Mouse (Mus musculus) forebrain, embryonic 15.5 days (tissue): ENCODE measurements around the gene Rps12-ps3. TPM values are rescaled to one million over a fixed set of nuclear protein-coding genes. Genes with fewer than 3 reads are reported as not detected.

Source experiments
- ATAC-seq: fragments of 200-750 bp; cut with Nextera tagmentation; replicated peaks from 2 replicates; pipeline ENCODE4 v1.8.0; 2017; ENCODE audit warnings: mild to moderate bottlenecking, moderate TSS enrichment, moderate library complexity
- H3K27ac ChIP-seq: fragments of 300-500 bp; sonication (generic); replicated peaks from 2 replicates; pipeline ENCODE4 v1.5.1; 2015; ENCODE audit warnings: mild to moderate bottlenecking, inconsistent platforms
- H3K27me3 ChIP-seq: fragments of 300-500 bp; sonication (generic); 2 replicates; pipeline ENCODE4 v1.6.1; 2015; ENCODE audit warnings: inconsistent platforms
- H3K36me3 ChIP-seq: fragments of 300-500 bp; sonication (generic); 2 replicates; pipeline ENCODE4 v1.6.1; 2015; ENCODE audit warnings: mild to moderate bottlenecking, inconsistent platforms
- H3K4me1 ChIP-seq: fragments of 300-500 bp; sonication (generic); 2 replicates; pipeline ENCODE4 v1.6.1; 2015; ENCODE audit warnings: inconsistent platforms
- H3K4me2 ChIP-seq: fragments of 300-500 bp; sonication (generic); replicated peaks from 2 replicates; pipeline ENCODE4 v1.6.1; 2015; ENCODE audit warnings: mild to moderate bottlenecking, inconsistent platforms
- H3K4me3 ChIP-seq: fragments of 300-500 bp; sonication (generic); 2 replicates; pipeline ENCODE4 v1.5.1; 2015; ENCODE audit warnings: mild to moderate bottlenecking, inconsistent platforms
- H3K9ac ChIP-seq: fragments of 300-500 bp; sonication (generic); replicated peaks from 2 replicates; pipeline ENCODE4 v1.6.1; 2015; ENCODE audit warnings: mild to moderate bottlenecking, inconsistent platforms
- H3K9me3 ChIP-seq: fragments of 300-500 bp; sonication (generic); 2 replicates; pipeline ENCODE4 v1.6.1; 2016; ENCODE audit warnings: inconsistent platforms
- WGBS: fragments of 180-500 bp; shearing (Covaris S2); methylation state at CpG from one replicate; pipeline ENCODE4 v1.1.7; 2015; ENCODE audit warnings: mixed read lengths; 5-methylcytosine and 5-hydroxymethylcytosine counted together
- polyA plus RNA-seq: library from polyadenylated mRNA; unstranded; fragments of >200 nt; fragmentation: Nextera tagmentation; extraction: Ambion mirVana; gene quantifications from 2 replicates; pipeline ENCODE4 v1.2.1, GENCODE M21; 2015

The Rps12-ps3 gene
- polyA plus RNA-seq, 1 experiment from 2014 or later: 7.7 TPM

DNA sequence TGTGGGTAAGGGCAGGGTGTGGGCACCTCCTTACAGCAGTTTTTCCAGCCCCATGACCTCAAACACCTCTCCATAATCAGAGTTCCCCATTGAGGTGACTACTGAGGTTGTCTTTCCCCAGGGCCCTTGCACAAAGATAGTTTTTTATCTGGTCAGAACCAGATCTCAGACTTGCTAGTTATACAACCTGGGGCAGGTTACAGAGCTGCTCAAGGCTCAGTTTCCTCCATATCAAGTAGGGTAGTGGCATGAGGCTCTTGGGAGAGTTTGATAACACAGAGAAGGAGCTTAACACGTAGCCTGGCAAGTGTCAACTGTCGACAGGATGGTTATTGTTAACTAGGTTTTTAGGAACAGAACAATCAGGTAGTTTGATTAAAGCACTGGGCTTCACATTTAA, 32.8 kb downstream of the Rps12-ps3 start:
- Histone ChIP-seq H3K27ac (no peak overlapping the region), H3K36me3 (no peaks in the 10 kb centered on the region), H3K4me2 (no peak overlapping the region), H3K4me1 (no peaks in the 10 kb centered on the region), H3K27me3 (no peaks in the 10 kb centered on the region), H3K9me3 (no peaks in the 10 kb centered on the region), H3K4me3 (no peak overlapping the region), H3K9ac (no peak overlapping the region)
- ATAC-seq: no peak
- 64% methylated on average over 2 of the region's 2 CpGs for WGBS

DNA sequence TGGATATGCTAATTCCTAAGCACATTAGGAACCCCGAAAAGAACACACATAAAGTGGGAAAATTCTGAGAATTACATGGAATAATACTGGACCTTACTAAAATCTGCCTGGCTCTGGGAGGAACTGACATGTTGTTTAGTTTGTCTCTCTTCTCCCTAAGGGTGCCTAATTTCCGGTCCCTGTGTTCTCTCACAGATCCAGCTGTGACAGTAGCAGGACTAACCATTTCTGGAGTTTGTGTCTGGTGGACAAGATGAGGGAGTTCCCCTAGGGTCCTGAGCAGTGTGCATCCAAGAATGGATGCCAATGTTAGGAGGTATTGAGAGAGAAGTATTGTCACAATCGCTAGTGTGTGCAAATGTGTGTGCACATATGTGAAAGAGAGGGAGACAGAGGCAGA, 34.3 kb downstream of the Rps12-ps3 start:
- ATAC-seq: no peak
- WGBS: 91% methylated on average over 3 of the region's 3 CpGs
- Histone ChIP-seq H3K9ac (no peak overlapping the region), H3K4me3 (no peak overlapping the region), H3K27me3 (no peaks in the 10 kb centered on the region), H3K27ac (no peak overlapping the region), H3K4me2 (no peak overlapping the region), H3K36me3 (no peaks in the 10 kb centered on the region), H3K4me1 (no peaks in the 10 kb centered on the region), H3K9me3 (no peaks in the 10 kb centered on the region)

DNA sequence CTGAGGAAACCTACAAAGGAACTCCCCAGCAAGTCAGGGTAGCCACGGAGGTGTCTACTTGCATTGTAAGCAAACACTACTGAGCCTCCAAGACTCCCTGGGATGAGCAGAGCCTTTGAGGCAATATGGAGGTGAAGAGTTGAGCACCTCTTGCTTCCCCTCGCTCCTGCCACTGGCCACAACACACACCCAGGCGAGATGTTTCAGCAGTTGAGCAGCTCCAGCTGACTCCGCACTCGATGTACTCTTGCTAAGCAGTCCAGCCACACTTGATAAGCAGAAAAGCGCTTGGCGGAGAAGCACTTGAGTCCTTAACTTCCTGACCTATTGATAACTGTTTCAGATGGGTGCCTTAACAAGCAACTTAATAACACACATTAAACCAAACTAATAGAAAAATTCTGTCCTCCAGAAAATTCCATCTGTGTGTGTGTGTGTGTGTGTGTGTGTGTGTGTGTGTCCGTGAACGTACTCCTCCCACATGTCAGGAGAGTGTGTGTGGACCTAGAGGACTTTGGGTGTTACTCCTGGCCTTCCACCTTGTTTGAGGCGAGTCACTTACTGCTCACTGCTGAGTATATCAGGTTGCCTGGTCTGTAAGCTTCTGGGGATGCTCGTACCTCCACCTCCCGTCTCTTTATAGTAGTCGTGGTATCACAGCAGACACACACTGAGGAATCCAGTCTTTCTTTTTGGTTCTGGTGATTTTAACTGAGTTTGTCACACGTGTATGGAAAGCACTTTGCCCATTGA, 34.9 kb downstream of the Rps12-ps3 start:
- H3K9ac ChIP-seq: no peak overlapping the region
- 84% methylated on average over 14 of the region's 14 CpGs for WGBS
- no peak overlapping the region for H3K4me3 ChIP-seq
- H3K9me3 ChIP-seq: no peaks in the 10 kb centered on the region
- no peak overlapping the region for H3K4me2 ChIP-seq
- no peak overlapping the region for H3K27ac ChIP-seq
- H3K27me3 ChIP-seq: no peaks in the 10 kb centered on the region
- ATAC-seq: no peak
- no peaks in the 10 kb centered on the region for H3K4me1 ChIP-seq
- no peaks in the 10 kb centered on the region for H3K36me3 ChIP-seq

DNA sequence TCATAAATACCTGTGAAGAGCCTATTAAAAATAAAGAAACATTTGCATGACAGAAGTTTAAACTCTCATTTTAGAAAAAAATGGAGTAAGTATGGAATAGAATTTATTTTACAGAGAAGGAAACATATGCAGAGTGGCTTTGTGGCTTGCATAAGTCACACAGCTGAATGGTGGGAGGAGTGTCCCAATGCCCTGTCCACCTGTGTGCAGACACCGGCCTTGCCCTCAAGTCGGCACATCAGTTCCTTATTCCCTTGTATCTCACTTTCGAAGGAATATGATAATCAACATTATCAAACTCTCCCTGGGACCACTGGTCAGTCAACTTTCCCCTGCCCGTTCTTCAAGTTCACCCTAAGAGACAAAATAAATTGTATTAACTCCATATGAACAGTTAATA, 35.8 kb downstream of the Rps12-ps3 start:
- Histone ChIP-seq H3K4me3 (no peak overlapping the region), H3K27ac (no peak overlapping the region), H3K4me1 (no peaks in the 10 kb centered on the region), H3K9ac (no peak overlapping the region), H3K36me3 (no peaks in the 10 kb centered on the region), H3K4me2 (no peak overlapping the region), H3K9me3 (no peaks in the 10 kb centered on the region), H3K27me3 (no peaks in the 10 kb centered on the region)
- WGBS: 90% methylated on average over 4 of the region's 4 CpGs
- no peak for ATAC-seq

DNA sequence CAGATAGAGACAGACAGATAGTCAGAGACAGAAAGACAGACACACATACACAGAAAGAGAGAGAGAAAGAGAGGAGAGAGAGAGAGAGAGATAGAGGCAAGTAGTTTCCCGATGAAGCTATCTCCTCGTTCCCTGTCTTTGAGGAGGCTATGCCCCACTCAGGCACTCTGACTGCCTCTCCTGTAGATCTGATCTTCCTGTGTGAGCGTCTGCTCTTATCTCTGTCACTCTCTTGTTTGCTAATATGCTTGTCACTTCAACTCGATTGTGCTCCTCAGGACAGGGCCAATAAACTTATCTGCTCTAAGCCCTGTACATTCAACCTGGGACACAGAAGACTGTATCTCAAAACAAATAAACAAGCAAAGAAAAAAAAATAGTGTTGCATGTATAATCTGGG, 37.1 kb downstream of the Rps12-ps3 start:
- Histone ChIP-seq H3K9ac (no peak overlapping the region), H3K27me3 (no peaks in the 10 kb centered on the region), H3K4me2 (no peak overlapping the region), H3K27ac (no peak overlapping the region), H3K4me3 (no peak overlapping the region), H3K36me3 (no peaks in the 10 kb centered on the region), H3K9me3 (no peaks in the 10 kb centered on the region), H3K4me1 (no peaks in the 10 kb centered on the region)
- ATAC-seq: no peak
- 75% methylated on average over 4 of the region's 4 CpGs for WGBS

DNA sequence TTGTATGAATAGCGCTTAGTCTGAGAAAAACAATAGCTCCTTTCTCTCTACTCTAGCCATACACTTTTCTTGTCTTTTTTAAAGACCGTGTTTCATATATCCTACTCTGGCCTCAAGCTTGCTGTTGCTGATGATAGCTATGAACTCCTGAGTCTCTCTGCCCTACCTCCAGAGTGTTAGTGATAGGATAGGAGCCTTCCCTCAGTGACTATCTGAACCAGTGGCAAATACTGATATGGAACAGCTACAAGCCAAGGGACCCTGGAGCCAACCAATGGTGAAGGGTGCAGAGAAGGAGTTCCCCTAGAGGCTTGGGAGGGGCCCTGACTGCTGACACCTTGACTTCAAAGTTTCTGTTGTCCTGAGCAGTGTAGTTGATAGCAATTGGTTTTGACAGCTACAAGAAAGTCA, 38.4 kb downstream of the Rps12-ps3 start:
- no peak for ATAC-seq
- H3K27me3 ChIP-seq: no peaks in the 10 kb centered on the region
- H3K9me3 ChIP-seq: no peaks in the 10 kb centered on the region
- H3K4me1 ChIP-seq: no peaks in the 10 kb centered on the region
- WGBS: 12% methylated on average over 2 of the region's 2 CpGs
- H3K4me2 ChIP-seq: no peak overlapping the region
- no peak overlapping the region for H3K27ac ChIP-seq
- H3K4me3 ChIP-seq: no peak overlapping the region
- H3K36me3 ChIP-seq: no peaks in the 10 kb centered on the region
- H3K9ac ChIP-seq: no peak overlapping the region

DNA sequence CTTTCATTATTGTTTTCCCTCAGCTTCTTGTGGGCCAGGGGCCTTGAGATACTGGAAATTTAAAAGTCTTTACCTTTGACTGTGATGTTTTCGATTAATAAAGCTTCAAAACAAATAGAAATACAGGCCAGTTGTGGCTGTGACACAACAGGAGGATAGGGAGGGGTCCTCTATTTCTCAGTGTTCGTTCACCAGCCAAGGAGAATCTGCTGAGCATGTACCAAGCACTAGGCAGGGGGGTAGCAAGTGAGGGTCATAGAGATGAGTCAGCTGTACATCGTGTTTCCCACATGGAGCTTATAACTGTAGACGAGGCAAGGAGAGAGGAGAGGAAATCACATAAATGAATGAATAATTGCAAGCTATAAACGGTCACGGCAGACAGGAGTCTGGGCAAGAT, 40.6 kb downstream of the Rps12-ps3 start:
- no peaks in the 10 kb centered on the region for H3K4me1 ChIP-seq
- no peak for ATAC-seq
- H3K9me3 ChIP-seq: no peaks in the 10 kb centered on the region
- no peaks in the 10 kb centered on the region for H3K27me3 ChIP-seq
- H3K4me3 ChIP-seq: no peak overlapping the region
- no peak overlapping the region for H3K4me2 ChIP-seq
- no peak overlapping the region for H3K27ac ChIP-seq
- no peaks in the 10 kb centered on the region for H3K36me3 ChIP-seq
- WGBS: 85% methylated on average over 6 of the region's 6 CpGs
- no peak overlapping the region for H3K9ac ChIP-seq

DNA sequence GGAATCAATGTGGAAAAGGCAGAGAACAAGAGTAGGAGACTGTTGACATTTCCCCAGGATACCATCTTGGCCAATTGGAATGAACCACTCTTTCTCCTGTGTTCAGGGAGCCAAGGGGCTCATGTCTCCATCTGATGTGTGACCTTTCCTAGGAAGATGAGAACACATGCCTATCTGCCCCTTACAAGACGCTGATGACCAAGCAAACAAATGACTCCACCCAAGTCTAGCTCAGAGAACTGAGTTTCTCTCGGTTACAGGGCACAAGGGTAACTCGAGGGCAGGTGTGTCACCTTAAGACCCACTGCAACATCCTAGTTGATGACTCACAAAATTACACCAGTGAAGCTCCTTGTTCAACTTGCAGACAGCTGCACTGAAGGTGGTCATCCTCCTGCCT, 41.6 kb downstream of the Rps12-ps3 start:
- H3K36me3 ChIP-seq: no peaks in the 10 kb centered on the region
- no peaks in the 10 kb centered on the region for H3K4me1 ChIP-seq
- WGBS: 95% methylated on average over 3 of the region's 3 CpGs
- H3K9me3 ChIP-seq: no peaks in the 10 kb centered on the region
- no peak overlapping the region for H3K9ac ChIP-seq
- no peak overlapping the region for H3K27ac ChIP-seq
- H3K4me3 ChIP-seq: no peak overlapping the region
- no peak overlapping the region for H3K4me2 ChIP-seq
- no peaks in the 10 kb centered on the region for H3K27me3 ChIP-seq
- ATAC-seq: no peak

DNA sequence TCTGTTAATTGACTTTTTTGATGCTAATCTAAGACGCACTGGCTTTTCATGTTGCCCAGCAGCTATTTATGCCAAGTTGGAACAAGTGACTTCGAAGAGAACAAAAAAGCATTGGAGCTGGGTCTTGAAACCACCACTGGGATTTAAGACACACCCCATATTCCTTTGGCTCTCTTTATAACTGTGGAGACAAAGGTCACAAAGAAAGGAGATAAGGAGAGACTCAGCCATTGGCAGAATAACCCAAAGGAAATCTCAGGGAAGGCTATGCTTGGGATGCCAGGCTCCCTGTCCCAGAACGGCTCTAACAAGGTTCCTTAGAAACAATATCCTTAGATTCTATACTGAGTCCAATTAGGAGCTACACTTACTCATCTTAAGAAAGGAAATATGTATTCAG, 44.6 kb downstream of the Rps12-ps3 start:
- Histone ChIP-seq H3K4me2 (no peak overlapping the region), H3K9ac (no peak overlapping the region), H3K4me1 (no peaks in the 10 kb centered on the region), H3K36me3 (no peaks in the 10 kb centered on the region), H3K27me3 (no peaks in the 10 kb centered on the region), H3K27ac (no peak overlapping the region), H3K9me3 (no peaks in the 10 kb centered on the region), H3K4me3 (no peak overlapping the region)
- ATAC-seq: no peak
- WGBS: 39% methylated on average over 3 of the region's 3 CpGs

DNA sequence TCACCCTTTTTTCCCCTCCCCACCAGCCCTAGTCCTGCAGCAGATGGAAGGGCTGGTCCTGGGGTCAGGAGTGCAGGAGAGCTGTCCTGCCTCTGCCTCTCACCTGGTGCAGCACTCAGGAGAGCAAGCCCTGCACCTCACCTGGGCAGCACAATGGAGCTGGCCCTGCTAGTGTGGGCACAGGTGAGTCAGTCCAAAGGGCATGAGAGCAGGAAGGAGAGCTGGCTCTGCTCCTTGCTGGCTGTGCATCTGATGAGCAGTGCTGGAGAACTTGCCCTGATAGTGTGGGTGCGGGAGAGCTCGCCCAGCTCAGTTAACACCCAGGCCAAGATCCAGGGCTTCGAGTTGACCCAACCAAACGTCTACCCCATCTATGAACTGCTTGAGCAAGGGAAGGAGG, 45.8 kb downstream of the Rps12-ps3 start:
- 89% methylated on average over 4 of the region's 4 CpGs for WGBS
- Histone ChIP-seq H3K9me3 (no peaks in the 10 kb centered on the region), H3K27ac (no peak overlapping the region), H3K36me3 (no peaks in the 10 kb centered on the region), H3K4me3 (no peak overlapping the region), H3K27me3 (no peaks in the 10 kb centered on the region), H3K4me2 (no peak overlapping the region), H3K4me1 (no peaks in the 10 kb centered on the region), H3K9ac (no peak overlapping the region)
- ATAC-seq: no peak

DNA sequence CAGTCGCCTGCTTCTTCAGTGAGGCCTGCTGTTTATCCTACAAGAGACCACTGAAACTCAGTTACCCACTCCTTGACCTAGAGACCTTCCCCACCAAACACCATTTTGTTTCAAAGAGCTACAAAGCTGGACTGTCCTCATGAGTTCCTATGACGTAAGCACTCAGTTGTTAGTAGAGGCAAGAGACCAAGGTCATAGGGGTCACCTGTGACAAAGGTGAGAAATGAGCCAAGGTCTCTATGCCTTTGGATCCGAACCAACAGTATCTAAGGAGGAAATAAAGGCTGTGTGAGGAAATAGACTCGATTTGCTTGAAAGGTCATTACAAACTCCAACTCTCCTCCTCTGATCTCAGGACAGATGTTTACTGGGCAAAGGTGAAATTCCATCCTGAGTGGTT, 48.9 kb downstream of the Rps12-ps3 start:
- no peaks in the 10 kb centered on the region for H3K27me3 ChIP-seq
- WGBS: 80% methylated on average over 4 of the region's 4 CpGs
- no peaks in the 10 kb centered on the region for H3K36me3 ChIP-seq
- no peak overlapping the region for H3K27ac ChIP-seq
- no peak for ATAC-seq
- H3K4me1 ChIP-seq: no peaks in the 10 kb centered on the region
- no peaks in the 10 kb centered on the region for H3K9me3 ChIP-seq
- no peak overlapping the region for H3K4me2 ChIP-seq
- H3K9ac ChIP-seq: no peak overlapping the region
- no peak overlapping the region for H3K4me3 ChIP-seq
